Mouse (Mus musculus) kidney, embryonic 14.5 days (tissue): ENCODE data around the gene Ace2. TPM values are rescaled to one million over a fixed set of nuclear protein-coding genes. Genes with fewer than 3 reads are reported as not detected.

Source experiments
- ATAC-seq: fragments of 200-750 bp; cut with Nextera tagmentation; 2 replicates; pipeline ENCODE4 v1.8.0; 2017; ENCODE audit warnings: moderate number of reproducible peaks, mild to moderate bottlenecking, moderate TSS enrichment, moderate library complexity; ENCODE audit not compliant: low FRiP score, low TSS enrichment
- H3K27ac ChIP-seq: fragments of 300-500 bp; sonication (generic); 2 replicates; pipeline ENCODE4 v1.5.1; 2014; ENCODE audit warnings: low read depth, mild to moderate bottlenecking, low read length, moderate library complexity, mixed read lengths
- H3K27me3 ChIP-seq: fragments of 300-500 bp; sonication (generic); 2 replicates; pipeline ENCODE4 v1.6.1; 2014; ENCODE audit warnings: mild to moderate bottlenecking, low read length; ENCODE audit not compliant: control insufficient read depth, insufficient read depth
- H3K36me3 ChIP-seq: fragments of 300-500 bp; sonication (generic); 2 replicates; pipeline ENCODE4 v1.6.1; 2014; ENCODE audit warnings: low read length, mixed read lengths; ENCODE audit not compliant: control insufficient read depth, insufficient read depth
- H3K4me1 ChIP-seq: fragments of 300-500 bp; sonication (generic); 2 replicates; pipeline ENCODE4 v1.6.1; 2014; ENCODE audit warnings: low read length, mixed read lengths; ENCODE audit not compliant: control insufficient read depth, insufficient read depth
- H3K4me2 ChIP-seq: fragments of 300-500 bp; sonication (generic); replicated peaks from 2 replicates; pipeline ENCODE4 v1.6.1; 2014; ENCODE audit warnings: low read depth, mild to moderate bottlenecking, low read length
- H3K4me3 ChIP-seq: fragments of 300-500 bp; sonication (generic); 2 replicates; pipeline ENCODE4 v1.5.1; 2014; ENCODE audit warnings: mild to moderate bottlenecking, low read length
- H3K9ac ChIP-seq: fragments of 300-500 bp; sonication (generic); 2 replicates; pipeline ENCODE4 v1.6.1; 2014; ENCODE audit warnings: low read depth, mild to moderate bottlenecking, low read length, moderate library complexity
- H3K9me3 ChIP-seq: fragments of 300-500 bp; sonication (generic); 2 replicates; pipeline ENCODE4 v1.6.1; 2016; ENCODE audit warnings: low read length; ENCODE audit not compliant: control insufficient read depth
- WGBS: fragments of 180-500 bp; shearing (Covaris S2); extraction: QIAGEN DNeasy Blood & Tissue Kit; methylation state at CpG from one replicate; pipeline ENCODE4 v1.1.7; 2014; 5-methylcytosine and 5-hydroxymethylcytosine counted together
- polyA plus RNA-seq: library from polyadenylated mRNA; unstranded; fragments of >200 nt; fragmentation: Nextera tagmentation; extraction: Ambion mirVana; gene quantifications from 2 replicates; pipeline ENCODE4 v1.2.1, GENCODE M21; 2014

Gene Ace2
- polyA plus RNA-seq, 1 experiment from 2014 or later = 53.1 TPM

DNA sequence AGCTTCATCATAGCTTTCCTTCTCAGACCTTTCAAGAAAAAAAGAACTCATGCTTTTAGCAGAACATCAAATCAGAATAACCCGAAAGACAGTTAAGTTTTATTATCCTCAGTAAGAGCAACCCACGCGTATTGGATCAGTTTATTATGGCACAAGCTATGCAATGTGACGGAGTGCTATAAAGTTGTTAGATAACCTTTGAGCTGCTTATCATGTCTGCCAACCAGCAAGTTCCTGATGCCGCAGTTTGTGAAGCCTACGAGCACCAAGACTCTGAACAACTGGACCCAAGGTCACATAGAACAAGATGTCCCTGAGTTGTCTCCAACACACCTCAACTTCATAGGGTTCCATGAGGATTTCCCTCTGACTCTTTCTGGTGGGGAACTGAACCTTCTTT lies 25.4 kb upstream of the Ace2 start:
- Histone ChIP-seq H3K27me3 (no peaks in the 10 kb centered on the region), H3K4me2 (no peak overlapping the region), H3K36me3 (no peaks in the 10 kb centered on the region), H3K4me1 (no peaks in the 10 kb centered on the region), H3K4me3 (no peak overlapping the region), H3K9me3 (no peaks in the 10 kb centered on the region), H3K27ac (no peak overlapping the region), H3K9ac (no peak overlapping the region)
- WGBS = 83% methylated on average over 6 of the region's 6 CpGs
- no peak for ATAC-seq

DNA sequence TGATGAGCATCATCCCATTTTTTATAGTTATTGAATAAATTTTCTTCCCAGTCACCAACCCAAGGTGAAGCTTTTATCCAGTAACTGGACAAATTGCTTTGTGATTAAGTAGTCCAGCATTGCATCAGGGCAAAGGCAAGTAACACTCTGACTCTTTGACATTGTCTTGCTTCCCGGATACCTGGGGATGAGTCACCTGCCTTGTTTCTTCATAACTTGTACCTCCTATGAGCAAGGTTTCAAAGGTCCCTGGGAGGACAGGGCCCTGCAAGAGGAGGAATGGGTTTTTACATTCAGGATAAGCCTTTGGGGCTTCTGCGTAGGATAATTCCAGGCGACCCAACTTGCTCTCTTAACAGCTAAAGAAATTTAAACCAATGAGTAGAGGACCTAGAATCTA lies 15.2 kb upstream of the Ace2 start:
- H3K9me3 ChIP-seq = no peaks in the 10 kb centered on the region
- no peaks in the 10 kb centered on the region for H3K4me1 ChIP-seq
- H3K27me3 ChIP-seq = no peaks in the 10 kb centered on the region
- no peak overlapping the region for H3K4me3 ChIP-seq
- H3K9ac ChIP-seq = no peak overlapping the region
- 93% methylated on average over 3 of the region's 3 CpGs for WGBS
- no peaks in the 10 kb centered on the region for H3K36me3 ChIP-seq
- no peak for ATAC-seq
- H3K27ac ChIP-seq = no peak overlapping the region
- H3K4me2 ChIP-seq = no peak overlapping the region

DNA sequence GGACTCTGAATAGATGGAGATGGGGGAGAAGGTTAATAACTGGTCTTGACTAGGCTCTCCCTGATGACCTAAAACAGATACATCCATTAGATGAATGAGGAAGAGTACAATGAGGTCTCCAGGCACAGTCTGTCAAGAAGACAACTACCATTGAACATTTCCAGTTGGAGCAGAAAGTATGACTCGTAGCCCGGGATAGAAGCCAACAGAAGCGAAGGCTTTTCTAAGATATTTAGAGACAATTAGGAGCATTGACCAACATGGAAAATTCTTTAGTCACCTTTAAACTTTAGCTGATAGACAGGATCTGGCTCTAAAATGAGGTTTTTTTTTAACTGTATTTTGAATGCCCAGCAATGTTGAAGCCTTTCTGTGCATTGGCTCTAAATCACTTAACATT lies 5.6 kb upstream of the Ace2 start:
- Histone ChIP-seq H3K27ac (no peak overlapping the region), H3K4me2 (no peak overlapping the region), H3K4me1 (no peaks in the 10 kb centered on the region), H3K36me3 (no peaks in the 10 kb centered on the region), H3K9ac (no peak overlapping the region), H3K4me3 (no peak overlapping the region), H3K27me3 (no peaks in the 10 kb centered on the region; the same call in 1 of the 2 replicates), H3K9me3 (no peaks in the 10 kb centered on the region)
- no peak for ATAC-seq
- WGBS = 95% methylated on average over 3 of the region's 3 CpGs

DNA sequence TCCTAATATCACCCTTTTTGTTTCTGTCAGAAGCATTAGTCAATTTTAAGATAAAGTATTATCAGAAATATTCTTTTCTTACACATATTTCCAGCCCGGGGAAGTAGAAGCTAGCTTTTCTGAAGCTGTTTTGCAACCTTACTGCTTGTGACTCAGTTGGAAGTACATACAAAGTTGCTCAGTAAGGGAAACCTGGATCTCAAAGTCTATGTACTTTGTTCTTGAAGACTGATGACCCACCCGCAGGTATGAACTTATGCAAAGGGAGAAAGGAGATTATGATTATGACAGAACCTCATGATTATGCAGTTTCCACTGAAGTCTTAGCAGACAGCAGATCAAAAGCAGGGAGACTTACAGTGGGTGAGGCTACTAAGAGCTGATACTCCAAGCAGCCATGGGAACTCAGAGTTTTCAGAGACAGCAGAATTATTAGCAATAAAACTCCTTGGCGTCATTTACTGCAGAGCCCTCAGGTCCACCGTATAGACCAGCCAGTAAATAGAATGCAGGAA lies 3.8 kb upstream of the Ace2 start:
- no peak overlapping the region for H3K4me3 ChIP-seq
- no peak overlapping the region for H3K9ac ChIP-seq
- H3K27me3 ChIP-seq = no peaks in the 10 kb centered on the region; the same call in 1 of the 2 replicates
- ATAC-seq = no peak
- no peaks in the 10 kb centered on the region for H3K36me3 ChIP-seq
- H3K9me3 ChIP-seq = no peaks in the 10 kb centered on the region
- no peak overlapping the region for H3K4me2 ChIP-seq
- H3K4me1 ChIP-seq = no peaks in the 10 kb centered on the region
- 85% methylated on average over 4 of the region's 4 CpGs for WGBS
- H3K27ac ChIP-seq = no peak overlapping the region

DNA sequence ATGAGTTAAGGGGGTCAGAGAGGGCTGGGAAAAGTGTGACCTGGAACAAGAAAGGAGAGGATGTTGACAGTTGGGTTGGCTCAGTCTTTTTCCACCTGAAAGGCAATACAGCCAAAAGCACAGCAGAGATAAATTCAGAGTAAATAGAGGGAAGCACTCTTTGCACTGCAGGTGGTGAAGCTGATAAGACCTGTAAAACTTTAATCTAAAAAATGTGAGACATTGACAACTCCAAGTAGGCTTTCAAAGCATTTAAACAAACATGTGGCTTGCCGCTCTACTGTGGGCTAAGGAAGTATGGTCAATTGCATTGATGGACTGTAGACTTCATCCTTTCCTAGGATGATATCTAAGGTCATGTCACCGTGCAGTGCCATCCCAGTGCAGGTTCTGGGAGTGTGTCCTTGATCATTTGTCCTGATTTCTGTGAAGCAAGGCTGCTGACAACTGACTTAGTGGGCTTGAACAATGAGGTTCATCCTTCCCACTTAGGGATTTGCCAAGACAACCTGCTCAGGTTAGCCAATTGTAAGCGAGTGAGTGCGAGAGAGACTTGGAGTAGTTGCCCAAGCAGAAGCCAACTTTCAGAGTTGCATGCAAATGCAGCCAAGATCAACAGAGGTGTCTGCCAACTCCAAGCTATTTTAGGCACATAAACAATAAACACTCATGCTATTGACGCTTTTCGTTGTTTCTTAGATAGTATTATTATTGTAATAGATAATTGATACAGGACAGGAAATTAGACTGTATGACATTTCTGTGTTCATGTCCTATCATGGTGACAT lies 6.5 kb downstream of the Ace2 start:
- no peaks in the 10 kb centered on the region for H3K9me3 ChIP-seq
- no peaks in the 10 kb centered on the region for H3K36me3 ChIP-seq
- H3K4me2 ChIP-seq = no peak overlapping the region
- ATAC-seq = no peak
- H3K4me1 ChIP-seq = no peaks in the 10 kb centered on the region
- WGBS = 88% methylated on average over 6 of the region's 6 CpGs
- no peaks in the 10 kb centered on the region for H3K27me3 ChIP-seq
- no peak overlapping the region for H3K27ac ChIP-seq
- no peak overlapping the region for H3K9ac ChIP-seq
- no peak overlapping the region for H3K4me3 ChIP-seq

DNA sequence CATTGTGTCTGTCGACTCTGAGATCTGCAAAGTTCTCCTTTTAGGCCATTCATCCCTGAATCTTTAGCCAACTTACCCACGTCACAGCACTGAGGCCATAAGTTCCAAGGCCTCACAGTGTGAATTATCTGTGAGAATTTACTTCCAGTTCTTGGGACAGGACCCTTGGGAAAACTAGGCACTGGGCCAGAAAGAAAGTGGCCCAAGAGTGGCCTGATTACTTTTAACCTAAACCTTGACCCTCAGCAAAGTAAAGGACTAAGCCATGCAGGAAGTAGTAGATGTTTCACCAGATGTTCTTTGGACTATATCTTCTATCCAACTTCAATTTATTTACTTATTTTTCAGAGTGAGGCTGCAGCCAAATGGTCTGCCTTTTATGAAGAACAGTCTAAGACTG lies 13.6 kb downstream of the Ace2 start:
- Histone ChIP-seq H3K4me2 (no peak overlapping the region), H3K9me3 (no peaks in the 10 kb centered on the region), H3K27me3 (no peaks in the 10 kb centered on the region), H3K36me3 (no peaks in the 10 kb centered on the region), H3K27ac (no peak overlapping the region), H3K4me3 (no peak overlapping the region), H3K9ac (no peak overlapping the region), H3K4me1 (no peaks in the 10 kb centered on the region)
- whole genome bisulfite sequencing = 60% methylated on average over 2 of the region's 2 CpGs
- no peak for ATAC-seq

DNA sequence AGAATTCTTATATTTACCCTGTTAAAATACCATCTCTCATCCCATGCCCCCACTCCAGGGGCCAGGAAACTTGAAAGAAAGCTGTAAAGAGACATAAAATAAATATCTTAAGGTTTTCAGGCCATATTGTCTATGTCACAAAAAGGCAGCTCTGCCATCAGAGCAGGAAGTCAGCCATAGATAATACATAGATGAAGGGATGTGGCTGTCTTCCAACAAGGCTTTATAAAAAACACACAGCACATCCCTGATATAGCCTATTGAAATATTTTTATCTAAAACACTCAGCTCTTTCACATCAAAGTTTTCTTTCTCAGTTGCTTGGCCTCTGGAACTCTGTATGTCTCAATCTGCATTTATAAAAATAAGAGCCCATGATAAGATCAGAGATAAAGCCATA lies 14.5 kb downstream of the Ace2 start:
- Histone ChIP-seq H3K9ac (no peak overlapping the region), H3K27me3 (no peaks in the 10 kb centered on the region), H3K27ac (no peak overlapping the region), H3K9me3 (no peaks in the 10 kb centered on the region), H3K36me3 (no peaks in the 10 kb centered on the region), H3K4me2 (no peak overlapping the region), H3K4me1 (no peaks in the 10 kb centered on the region), H3K4me3 (no peak overlapping the region)
- ATAC-seq = no peak

DNA sequence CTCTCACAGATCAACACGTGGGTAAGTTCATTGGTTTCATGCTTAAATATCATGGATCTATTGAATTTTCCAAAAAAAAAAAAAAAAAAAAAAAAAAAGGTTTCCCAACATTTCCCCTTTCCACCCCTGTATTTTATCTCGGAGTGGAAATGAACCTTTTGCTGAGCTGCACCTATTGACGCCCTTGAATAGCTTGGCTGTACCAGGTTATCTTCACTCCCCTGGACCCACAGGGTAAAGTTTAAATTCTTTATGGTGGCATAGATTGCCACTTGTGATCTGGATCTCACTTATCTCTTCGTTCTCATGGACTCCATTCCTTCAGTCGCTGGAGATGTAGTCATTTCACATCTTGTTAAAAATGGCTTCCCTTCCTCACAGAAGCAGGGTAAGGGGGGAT lies 15.5 kb downstream of the Ace2 start:
- Histone ChIP-seq H3K27ac (no peak overlapping the region), H3K4me1 (no peaks in the 10 kb centered on the region), H3K27me3 (no peaks in the 10 kb centered on the region), H3K9me3 (no peaks in the 10 kb centered on the region), H3K9ac (no peak overlapping the region), H3K4me2 (no peak overlapping the region), H3K4me3 (no peak overlapping the region), H3K36me3 (no peaks in the 10 kb centered on the region)
- whole genome bisulfite sequencing = 78% methylated on average over 5 of the region's 5 CpGs
- ATAC-seq = no peak

DNA sequence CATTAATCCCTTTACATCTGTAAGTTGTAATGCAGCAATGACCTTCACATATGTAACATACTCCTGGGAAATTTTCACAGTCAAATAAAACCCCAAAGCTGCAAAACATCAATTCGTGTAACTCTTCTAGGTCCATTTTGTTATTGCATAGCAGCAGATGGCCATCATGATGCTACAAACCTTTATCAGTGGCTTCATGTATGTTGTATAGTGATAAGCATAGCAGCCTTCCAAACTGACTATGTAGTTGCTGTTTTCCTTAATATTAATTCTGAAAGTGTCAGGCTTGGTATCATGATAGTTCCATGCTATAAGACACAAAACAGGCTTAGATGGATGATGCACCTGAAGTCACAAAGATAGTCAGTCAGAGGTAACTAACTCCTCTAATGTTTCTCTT lies 25.5 kb downstream of the Ace2 start:
- Histone ChIP-seq H3K4me1 (no peaks in the 10 kb centered on the region), H3K9me3 (no peaks in the 10 kb centered on the region), H3K4me2 (no peak overlapping the region), H3K9ac (no peak overlapping the region), H3K4me3 (no peak overlapping the region), H3K36me3 (no peaks in the 10 kb centered on the region), H3K27me3 (no peaks in the 10 kb centered on the region), H3K27ac (no peak overlapping the region)
- ATAC-seq = no peak
- WGBS = 84% methylated on average over 1 of the region's 1 CpGs
